Mouse (Mus musculus) liver, embryonic 14.5 days (tissue): ENCODE results near the gene Egfr. TPM values are rescaled to one million over a fixed set of nuclear protein-coding genes. Genes with fewer than 3 reads are reported as not detected.

ENCODE experiments used
- ATAC-seq: fragments of 200-750 bp; cut with Nextera tagmentation; 2 replicates; pipeline ENCODE4 v1.8.0; 2017; ENCODE audit warnings: moderate number of reproducible peaks, mild to moderate bottlenecking, moderate library complexity; ENCODE audit not compliant: insufficient read depth
- DNase-seq, 3 experiments: peaks; one replicate each; pipeline ENCODE4 v3.0.0-alpha.2; 2012 to 2013; ENCODE audit warnings: low read depth in 3 of 3, low spot score in 3 of 3
- H3K27ac ChIP-seq: fragments of 300-500 bp; sonication (generic); 2 replicates; pipeline ENCODE4 v1.5.1; 2014; ENCODE audit warnings: moderate library complexity, mild to moderate bottlenecking, control low read depth, inconsistent platforms
- H3K27me3 ChIP-seq: fragments of 300-500 bp; sonication (generic); 2 replicates; pipeline ENCODE4 v1.6.1; 2014; ENCODE audit warnings: mild to moderate bottlenecking, low read length, moderate library complexity; ENCODE audit not compliant: control insufficient read depth, insufficient read depth
- H3K36me3 ChIP-seq: fragments of 300-500 bp; sonication (generic); replicated peaks from 2 replicates; pipeline ENCODE4 v1.6.1; 2014; ENCODE audit warnings: low read depth; ENCODE audit not compliant: control insufficient read depth, insufficient read depth
- H3K4me1 ChIP-seq, 2 experiments: fragments of 200-500 bp in 1 of 2; fragments of 300-500 bp in 1 of 2; sonication (generic) in 1 of 2; replicated peaks; 2 replicates each; pipeline ENCODE4 v1.6.1; 2012 to 2014; ENCODE audit warnings: antibody characterized with exemption in 1 of 2, inconsistent platforms in 1 of 2, low read length in 1 of 2; ENCODE audit not compliant: control insufficient read depth in 2 of 2, insufficient read depth in 2 of 2
- H3K4me2 ChIP-seq: fragments of 300-500 bp; sonication (generic); 2 replicates; pipeline ENCODE4 v1.6.1; 2014; ENCODE audit warnings: low read depth, mild to moderate bottlenecking, control low read depth, moderate library complexity
- H3K4me3 ChIP-seq, 2 experiments: fragments of 200-500 bp in 1 of 2; fragments of 300-500 bp in 1 of 2; sonication (generic) in 1 of 2; 2 replicates each; pipeline ENCODE4 v1.5.1; 2012 to 2014; ENCODE audit warnings: low read depth in 2 of 2, low read length in 2 of 2, mild to moderate bottlenecking in 2 of 2, control low read depth in 1 of 2, inconsistent platforms in 1 of 2, moderate library complexity in 1 of 2; ENCODE audit not compliant: insufficient read depth in 1 of 2
- H3K9ac ChIP-seq: fragments of 300-500 bp; sonication (generic); replicated peaks from 2 replicates; pipeline ENCODE4 v1.6.1; 2014; ENCODE audit warnings: mild to moderate bottlenecking, control low read depth, moderate library complexity
- H3K9me3 ChIP-seq: fragments of 300-500 bp; sonication (generic); 2 replicates; pipeline ENCODE4 v1.6.1; 2016; ENCODE audit warnings: low read length, mixed read lengths; ENCODE audit not compliant: control insufficient read depth
- CTCF ChIP-seq: IDR thresholded peaks from 2 replicates; pipeline ENCODE4 v1.5.1; 2016; ENCODE audit warnings: antibody characterized with exemption, low read depth, control low read depth
- EP300 ChIP-seq: IDR thresholded peaks from 2 replicates; pipeline ENCODE4 v1.6.1; 2016; ENCODE audit warnings: antibody characterized with exemption, low read depth
- WGBS: fragments of 180-500 bp; shearing (Covaris S2); extraction: QIAGEN DNeasy Blood & Tissue Kit; methylation state at CpG from one replicate; pipeline ENCODE4 v1.1.7; 2014; ENCODE audit not compliant: insufficient replicate concordance; 5-methylcytosine and 5-hydroxymethylcytosine counted together
- polyA plus RNA-seq, 2 experiments: library from polyadenylated mRNA; depleted of rRNA in 1 of 2; stranded (reverse) in 1 of 2; unstranded in 1 of 2; fragments of >200 nt; fragmentation: Nextera tagmentation in 1 of 2; extraction: Ambion mirVana in 1 of 2; gene quantifications; 2 replicates each; pipeline versions ENCODE4 v1.2.1 to v1.2.3; 2012 to 2014

Egfr gene
- polyA plus RNA-seq, 2 experiments, result 0.46 to 0.53 TPM

DNA sequence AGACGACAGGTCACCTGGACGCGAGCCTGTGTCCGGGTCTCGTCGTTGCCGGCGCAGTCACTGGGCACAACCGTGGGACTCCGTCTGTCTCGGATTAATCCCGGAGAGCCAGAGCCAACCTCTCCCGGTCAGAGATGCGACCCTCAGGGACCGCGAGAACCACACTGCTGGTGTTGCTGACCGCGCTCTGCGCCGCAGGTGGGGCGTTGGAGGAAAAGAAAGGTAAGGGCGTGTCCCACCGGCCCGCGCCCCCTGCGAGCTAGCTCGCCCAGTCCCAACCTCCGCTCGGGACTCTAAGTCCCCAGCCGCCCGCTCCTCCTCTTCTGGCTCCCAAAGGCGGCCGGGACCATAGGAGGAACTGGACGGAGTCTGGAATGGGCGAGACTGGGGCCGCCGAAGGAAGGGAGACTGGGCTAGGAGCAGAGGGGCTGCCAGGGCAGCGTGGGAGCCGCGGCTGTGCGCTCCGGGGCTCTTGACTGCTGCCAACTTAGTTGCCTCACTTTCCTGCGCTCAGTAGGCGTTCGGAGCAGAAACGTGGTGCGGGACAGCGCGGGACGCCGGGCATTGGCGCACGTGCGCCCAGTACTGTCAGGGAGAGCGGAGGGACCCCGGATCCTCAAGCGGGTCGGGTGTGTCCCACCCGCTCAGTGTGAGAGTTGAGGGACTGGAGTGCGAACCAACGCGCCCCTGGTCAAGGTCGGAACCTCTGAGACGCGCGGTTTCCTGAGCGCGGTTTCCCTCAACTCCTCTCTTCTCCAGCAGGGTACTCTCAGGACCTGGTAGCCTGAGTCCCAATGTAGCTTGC, 548 bp downstream of the Egfr start:
- H3K9me3 ChIP-seq, result no peaks in the 10 kb centered on the region
- H3K9ac ChIP-seq, result no peak overlapping the region
- TF ChIP-seq EP300, result no peak
- no peak for TF ChIP-seq CTCF
- ATAC-seq (no peak), DNase-seq (no peak)
- H3K4me3 ChIP-seq, result peak overlapping the region; percentile 43 to 48
- H3K4me2 ChIP-seq, result peak overlapping the region; percentile 54
- H3K36me3 ChIP-seq, result no peaks in the 10 kb centered on the region
- under 1% methylated on average over 67 of the region's 68 CpGs for WGBS
- H3K27me3 ChIP-seq, result peaks cover 25% of the 10 kb centered on the region
- no peak overlapping the region for H3K27ac ChIP-seq
- H3K4me1 ChIP-seq, result no peaks in the 10 kb centered on the region

GRCm38 (mm10) chr11:16753154-16754040, 1.4 kb downstream of the Egfr start:
- Histone ChIP-seq H3K9me3 (no peaks in the 10 kb centered on the region), H3K27ac (no peak overlapping the region), H3K4me3 (peak overlapping the region; percentile 43 to 48; a peak in 3 of 4 replicates), H3K4me2 (no peak overlapping the region; the same call in 1 of the 2 replicates), H3K27me3 (peaks cover 25% of the 10 kb centered on the region), H3K4me1 (no peaks in the 10 kb centered on the region), H3K36me3 (no peaks in the 10 kb centered on the region), H3K9ac (no peak overlapping the region)
- TF ChIP-seq CTCF (no peak), EP300 (no peak)
- ATAC-seq (no peak), DNase-seq (no peak)
- WGBS, result 26% methylated on average over 18 of the region's 18 CpGs

DNA sequence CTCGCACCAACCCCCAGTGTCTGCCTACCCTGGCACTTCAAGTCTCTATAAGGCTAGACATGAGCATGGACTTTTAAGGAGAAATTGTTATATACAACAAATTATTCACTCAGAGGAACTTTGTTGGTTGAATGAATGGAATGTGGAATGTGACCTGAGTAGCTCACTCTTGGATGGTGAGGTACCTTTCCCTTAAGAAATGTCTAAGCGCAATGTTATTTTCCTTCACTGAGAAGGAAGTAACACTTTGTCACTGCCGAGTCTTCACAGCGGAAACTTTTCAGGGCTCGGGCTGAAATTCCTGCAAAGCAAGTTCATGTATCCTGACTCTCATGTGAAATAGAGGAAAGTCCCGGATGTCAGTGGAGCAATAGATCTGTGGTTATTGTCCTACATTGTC, 7.9 kb downstream of the Egfr start:
- Histone ChIP-seq H3K9ac (no peak overlapping the region), H3K4me3 (no peak overlapping the region), H3K4me1 (no peaks in the 10 kb centered on the region), H3K9me3 (no peaks in the 10 kb centered on the region), H3K4me2 (no peak overlapping the region), H3K27me3 (no peaks in the 10 kb centered on the region), H3K36me3 (no peaks in the 10 kb centered on the region), H3K27ac (no peak overlapping the region)
- 58% methylated on average over 6 of the region's 6 CpGs for WGBS
- TF ChIP-seq EP300 (no peak), CTCF (no peak)
- no peak for ATAC-seq
- no peak for DNase-seq

- ATAC-seq (no peak), DNase-seq (no peak)
- no peaks in the 10 kb centered on the region for H3K9me3 ChIP-seq
- H3K36me3 ChIP-seq, result no peaks in the 10 kb centered on the region
- H3K27me3 ChIP-seq, result no peaks in the 10 kb centered on the region
- no peak overlapping the region for H3K27ac ChIP-seq
- TF ChIP-seq EP300, result no peak
- no peak for TF ChIP-seq CTCF
- 63% methylated on average over 2 of the region's 2 CpGs for WGBS
- H3K4me3 ChIP-seq, result no peak overlapping the region
- H3K9ac ChIP-seq, result no peak overlapping the region
- H3K4me1 ChIP-seq, result no peaks in the 10 kb centered on the region
- H3K4me2 ChIP-seq, result no peak overlapping the region
Measured at GRCm38 (mm10) chr11:16761184-16761583, 9.2 kb downstream of the Egfr start.
